Mouse (Mus musculus): Measurements from ENCODE around the gene Gm49416. TPM values are rescaled to one million over a fixed set of nuclear protein-coding genes. Genes with fewer than 3 reads are reported as not detected.

The Gm49416 gene
- total RNA-seq, 2 experiments from 2014 or later = not detected

DNA sequence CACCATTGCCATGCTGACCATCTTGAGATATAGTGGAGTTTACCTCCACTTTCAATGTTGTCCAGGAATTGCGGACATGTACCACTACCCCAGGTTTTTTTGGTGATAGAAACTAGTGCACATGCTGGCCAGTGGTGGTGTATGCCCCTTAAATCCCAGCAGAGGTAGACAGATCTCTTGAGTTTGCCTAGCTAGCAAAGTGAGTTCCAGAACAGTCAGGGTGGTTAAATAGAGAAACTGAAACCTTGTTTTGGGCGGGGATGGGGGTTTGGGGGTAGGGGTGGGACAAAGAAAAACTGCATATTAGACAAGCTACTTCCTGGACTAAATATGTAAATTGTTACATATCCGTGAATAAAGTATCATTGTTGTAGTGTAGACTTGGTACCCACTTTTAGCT, 30.3 kb downstream of the Gm49416 start:
- ATAC-seq (replicated peaks; ENCODE audit: poor library complexity, severe bottlenecking) = no peak

DNA sequence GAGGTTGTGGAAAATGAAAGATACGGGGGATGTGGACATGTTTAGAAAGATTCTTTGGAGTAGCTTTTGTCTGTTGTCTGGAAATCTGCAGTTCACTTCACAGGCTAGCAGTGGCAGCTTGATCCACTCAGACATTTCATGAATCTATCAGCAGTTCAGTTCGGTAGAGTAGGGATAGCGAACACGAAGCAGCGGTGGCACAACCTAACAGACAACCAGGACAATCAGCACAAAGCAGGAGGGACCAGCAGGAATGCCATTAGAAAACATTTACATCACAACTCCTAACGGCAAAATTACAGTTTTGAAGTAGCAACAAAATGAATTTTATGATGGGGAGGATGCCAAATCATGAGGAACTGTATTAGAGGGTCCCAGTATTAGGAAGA, 31.0 kb downstream of the Gm49416 start:
- no peak for ATAC-seq (replicated peaks; ENCODE audit: poor library complexity, severe bottlenecking)

- peak; percentile 90 for ATAC-seq (replicated peaks; ENCODE audit: poor library complexity, severe bottlenecking)
Measured at GRCm38 (mm10) chr19:8920073-8920736, 31.5 kb downstream of the Gm49416 start, which contains the start of gene B3gat3. Gene B3gat3, plus strand, starts transcription at chr19:8920374.

- ATAC-seq (replicated peaks; ENCODE audit: poor library complexity, severe bottlenecking) = no peak
Measured at GRCm38 (mm10) chr19:8920836-8921291, 32.1 kb downstream of the Gm49416 start.

GRCm38 (mm10) chr19:8921741-8922140, 33.0 kb downstream of the Gm49416 start:
- no peak for ATAC-seq (replicated peaks; ENCODE audit: poor library complexity, severe bottlenecking)

GRCm38 (mm10) chr19:8926766-8927165, 38.0 kb downstream of the Gm49416 start:
- ATAC-seq (replicated peaks; ENCODE audit: poor library complexity, severe bottlenecking) = no peak

DNA sequence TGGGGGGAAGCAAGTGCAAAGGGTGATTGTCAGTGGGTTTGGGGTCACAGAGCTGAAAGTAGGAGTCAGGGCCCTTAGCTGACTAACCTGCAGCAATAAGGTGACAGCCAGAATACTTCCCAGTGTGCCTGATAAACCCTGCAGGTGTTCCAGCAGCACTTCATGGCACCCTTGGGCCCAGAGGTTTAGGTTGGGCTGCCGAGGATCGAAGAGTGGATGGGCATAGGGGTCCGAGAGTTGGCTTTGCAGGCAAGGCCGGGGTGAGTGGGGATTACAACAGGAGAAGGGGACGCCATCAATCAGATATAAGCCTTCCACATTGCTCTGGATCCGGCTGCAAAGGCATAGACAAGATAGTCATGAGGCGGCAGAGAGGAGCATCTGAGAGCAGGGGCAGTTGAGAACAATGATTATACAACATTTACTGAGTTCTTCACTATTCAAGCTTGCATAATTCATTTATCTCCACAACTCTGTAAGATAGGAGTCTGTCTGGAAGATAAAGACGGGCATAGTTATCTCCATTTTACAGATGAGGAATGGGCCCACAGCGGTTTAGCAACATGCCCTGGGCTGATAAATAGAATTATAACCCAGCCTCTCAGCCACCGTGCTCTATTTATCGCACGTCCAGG, 39.3 kb downstream of the Gm49416 start:
- ATAC-seq (replicated peaks; ENCODE audit: poor library complexity, severe bottlenecking) = no peak

- no peak for ATAC-seq (replicated peaks; ENCODE audit: poor library complexity, severe bottlenecking)
Measured at GRCm38 (mm10) chr19:8928689-8929223, 40.0 kb downstream of the Gm49416 start.

- peak; percentile 87 for ATAC-seq (replicated peaks; ENCODE audit: poor library complexity, severe bottlenecking)
Measured at GRCm38 (mm10) chr19:8929224-8930088, 40.7 kb downstream of the Gm49416 start, which contains the start of the genes Rom1 and Eml3. Gene Rom1, minus strand, starts transcription at chr19:8929356. Gene Eml3, plus strand, starts transcription at chr19:8929552.

DNA sequence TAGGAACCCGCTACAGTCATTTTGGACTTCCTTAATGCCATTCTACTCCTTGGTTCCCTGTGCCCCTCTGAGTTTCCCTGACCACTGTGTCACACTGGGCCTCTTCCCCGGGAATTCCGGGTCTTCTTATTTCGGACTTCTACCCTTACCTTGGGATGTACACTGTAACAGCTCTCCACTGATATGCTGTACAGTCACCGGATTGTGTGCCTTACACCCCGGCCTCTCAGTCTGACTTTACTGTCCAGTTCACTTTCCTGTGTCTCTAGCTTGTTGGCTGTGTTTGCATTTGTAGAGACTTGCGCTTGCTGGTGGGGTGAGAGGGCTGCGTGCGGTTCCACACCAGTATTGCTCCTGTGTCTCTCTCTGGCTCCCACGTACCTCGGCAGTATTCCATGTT, 41.4 kb downstream of the Gm49416 start:
- no peak for ATAC-seq (replicated peaks; ENCODE audit: poor library complexity, severe bottlenecking)

GRCm38 (mm10) chr19:8930771-8931170, 42.0 kb downstream of the Gm49416 start:
- no peak for ATAC-seq (replicated peaks; ENCODE audit: poor library complexity, severe bottlenecking)

- no peak for ATAC-seq (replicated peaks; ENCODE audit: poor library complexity, severe bottlenecking)
Measured at GRCm38 (mm10) chr19:8936736-8937135, 48.0 kb downstream of the Gm49416 start.

GRCm38 (mm10) chr19:8940526-8941133, 51.9 kb downstream of the Gm49416 start:
- ATAC-seq (replicated peaks; ENCODE audit: poor library complexity, severe bottlenecking) = no peak

DNA sequence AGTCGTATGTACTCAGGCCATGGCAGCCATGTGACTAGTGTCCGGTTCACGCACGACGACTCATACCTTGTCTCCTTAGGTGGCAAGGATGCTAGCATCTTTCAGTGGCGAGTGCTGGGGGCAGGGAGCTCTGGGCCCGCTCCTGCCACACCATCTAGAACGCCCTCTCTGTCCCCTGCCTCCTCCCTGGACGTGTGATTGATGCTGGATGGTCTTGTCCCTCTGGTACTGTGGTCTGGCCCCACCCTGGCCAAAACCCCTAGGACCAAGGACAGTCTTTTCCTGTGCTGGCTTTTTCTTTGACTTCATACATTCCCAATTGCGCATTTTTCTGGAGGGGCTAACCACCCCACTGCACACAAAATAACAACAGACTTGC, 52.4 kb downstream of the Gm49416 start:
- no peak for ATAC-seq (replicated peaks; ENCODE audit: poor library complexity, severe bottlenecking)

- ATAC-seq (replicated peaks; ENCODE audit: poor library complexity, severe bottlenecking) = peak; percentile 83
Measured at GRCm38 (mm10) chr19:8941515-8942217, 52.9 kb downstream of the Gm49416 start, which contains the start of gene Mta2. Gene Mta2, plus strand, starts transcription at chr19:8941875.

DNA sequence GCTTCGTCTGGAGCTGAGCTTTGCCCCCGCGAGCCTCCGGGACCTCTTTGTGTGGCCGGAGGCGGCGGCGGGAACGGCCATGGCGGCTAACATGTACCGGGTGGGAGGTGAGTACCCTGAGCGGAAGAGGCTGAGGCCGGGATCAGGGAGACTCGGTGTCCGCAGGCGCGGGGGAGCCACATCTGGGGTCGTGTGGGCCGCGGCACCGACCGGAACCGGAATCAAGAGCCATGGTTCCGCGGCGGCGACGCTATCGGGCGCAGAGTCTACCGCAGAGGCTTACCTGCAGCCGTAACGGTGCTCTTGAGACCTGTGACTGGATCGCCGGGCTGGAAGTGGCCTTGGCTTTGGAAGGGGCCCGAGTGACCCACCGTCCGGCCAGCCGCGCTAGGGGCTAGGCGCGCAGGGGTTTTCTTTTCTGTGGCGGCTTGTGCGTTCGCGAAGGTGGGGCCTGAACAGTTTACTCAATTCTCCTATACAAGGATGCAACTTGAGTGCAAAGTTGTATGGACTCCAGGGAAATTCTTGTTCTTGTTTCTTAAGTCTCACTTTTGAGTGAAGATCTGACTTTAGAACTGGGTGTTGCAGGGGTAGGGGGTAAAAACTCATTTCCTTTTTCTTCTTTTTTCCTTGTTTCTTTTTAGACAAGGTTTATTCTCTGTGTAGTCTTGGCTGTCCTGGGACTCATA, 53.7 kb downstream of the Gm49416 start:
- ATAC-seq (replicated peaks; ENCODE audit: poor library complexity, severe bottlenecking) = peak; percentile 29

- ATAC-seq (replicated peaks; ENCODE audit: poor library complexity, severe bottlenecking) = no peak
Measured at GRCm38 (mm10) chr19:8943047-8943446, 54.3 kb downstream of the Gm49416 start.

DNA sequence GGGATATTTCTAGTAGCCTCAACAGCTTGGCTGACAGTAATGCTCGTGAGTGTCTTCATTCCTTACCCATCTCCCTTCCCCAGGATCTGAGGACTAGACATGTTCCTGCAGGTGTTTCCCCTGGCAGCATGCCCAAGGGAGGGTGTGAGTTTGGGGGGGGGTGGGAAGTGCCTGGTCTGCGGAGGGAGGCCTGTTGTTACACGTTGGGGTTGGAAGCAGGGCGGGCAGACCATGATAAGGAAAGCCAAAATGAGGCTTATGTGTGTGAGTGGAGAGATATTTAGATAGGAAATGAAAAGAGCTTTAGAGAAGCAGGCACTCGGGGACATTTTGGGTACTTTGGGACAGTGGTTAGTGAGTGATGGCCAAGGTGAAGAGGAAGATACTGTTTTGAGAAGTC, 55.3 kb downstream of the Gm49416 start:
- ATAC-seq (replicated peaks; ENCODE audit: poor library complexity, severe bottlenecking) = no peak

DNA sequence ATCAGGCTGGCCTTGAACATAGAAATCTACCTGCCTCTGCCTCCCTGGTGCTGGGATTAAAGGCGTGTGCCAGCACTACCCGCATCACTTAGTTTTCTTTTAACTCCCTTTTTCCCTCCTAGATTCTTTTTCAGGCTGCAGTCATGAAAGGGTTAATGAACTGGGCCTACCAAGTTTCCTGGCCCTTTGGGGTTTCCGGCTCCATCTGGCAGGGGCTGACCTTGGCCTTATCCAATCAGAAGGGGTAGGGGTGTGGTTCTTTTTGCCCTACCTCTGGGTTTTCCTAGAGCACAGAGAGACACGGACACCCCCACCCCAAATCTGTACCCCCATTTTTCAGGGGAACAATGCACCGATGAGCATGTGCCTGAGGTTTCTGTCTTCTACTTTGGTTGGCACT, 56.0 kb downstream of the Gm49416 start:
- ATAC-seq (replicated peaks; ENCODE audit: poor library complexity, severe bottlenecking) = peak; percentile 21; the same call in 1 of the 2 replicates
